Mouse (Mus musculus) myocyte (in vitro differentiated cells): Measurements from ENCODE around the gene Chrdl2. TPM values are rescaled to one million over a fixed set of nuclear protein-coding genes. Genes with fewer than 3 reads are reported as not detected.
A peak's percentile ranks its signal among the peaks of the same experiment; 100 is the strongest.

Source experiments
- H3K27me3 ChIP-seq: one replicate; pipeline ENCODE4 v1.6.1; 2011; ENCODE audit not compliant: control insufficient read depth, insufficient read depth, insufficient read length
- H3K36me3 ChIP-seq: one replicate; pipeline ENCODE4 v1.6.1; 2011; ENCODE audit not compliant: control insufficient read depth, insufficient read depth
- H3K4me2 ChIP-seq: one replicate; pipeline ENCODE4 v1.6.1; 2011; ENCODE audit warnings: low read depth, control low read depth
- H3K4me3 ChIP-seq: one replicate; pipeline ENCODE4 v1.5.1; 2011; ENCODE audit warnings: mild to moderate bottlenecking, control low read depth, moderate library complexity
- H3K79me2 ChIP-seq: one replicate; pipeline ENCODE4 v1.6.1; 2011; ENCODE audit not compliant: control insufficient read depth, insufficient read depth
- H3ac ChIP-seq: one replicate; pipeline ENCODE4 v1.6.1; 2011; ENCODE audit not compliant: control insufficient read depth, insufficient read length
- CEBPB ChIP-seq: IDR thresholded peaks from 2 replicates; pipeline ENCODE4 v1.6.1; 2011; ENCODE audit warnings: mild to moderate bottlenecking, moderate library complexity; ENCODE audit not compliant: poor library complexity, insufficient read depth, severe bottlenecking
- E2F4 ChIP-seq: IDR thresholded peaks from one replicate; pipeline ENCODE4 v1.6.1; 2011; ENCODE audit warnings: mild to moderate bottlenecking, control low read depth, moderate library complexity; ENCODE audit not compliant: insufficient read depth
- MAX ChIP-seq: IDR thresholded peaks from one replicate; pipeline ENCODE4 v1.6.1; 2011; ENCODE audit warnings: low read depth, mild to moderate bottlenecking, control low read depth
- MYOD1 ChIP-seq, 3 experiments: IDR thresholded peaks; one replicate each; pipeline ENCODE4 v1.6.1; 2011; ENCODE audit warnings: control low read depth in 2 of 3, low read depth in 2 of 3, mild to moderate bottlenecking in 2 of 3, moderate library complexity in 1 of 3; ENCODE audit not compliant: insufficient read length in 2 of 3, control insufficient read depth in 1 of 3
- MYOG ChIP-seq, 3 experiments: IDR thresholded peaks; one replicate each; pipeline ENCODE4 v1.6.1; 2011; ENCODE audit warnings: control low read depth in 2 of 3, low read depth in 2 of 3, mild to moderate bottlenecking in 2 of 3; ENCODE audit not compliant: insufficient read length in 2 of 3, control insufficient read depth in 1 of 3, insufficient read depth in 1 of 3
- POLR2A ChIP-seq: IDR thresholded peaks from one replicate; pipeline ENCODE4 v1.6.1; 2011; ENCODE audit warnings: low read depth, mild to moderate bottlenecking, control low read depth, moderate library complexity; ENCODE audit not compliant: insufficient read length
- POLR2AphosphoS2 ChIP-seq: IDR thresholded peaks from one replicate; pipeline ENCODE4 v1.6.1; 2011; ENCODE audit warnings: low read depth, control low read depth; ENCODE audit not compliant: insufficient read length
- REST ChIP-seq: IDR thresholded peaks from one replicate; pipeline ENCODE4 v1.6.1; 2011; ENCODE audit warnings: mild to moderate bottlenecking, control low read depth, moderate library complexity; ENCODE audit not compliant: insufficient read depth, insufficient read length
- SRF ChIP-seq: IDR thresholded peaks from one replicate; pipeline ENCODE4 v1.6.1; 2011; ENCODE audit warnings: low read depth; ENCODE audit not compliant: control insufficient read depth, insufficient read length
- TCF12 ChIP-seq: IDR thresholded peaks from one replicate; pipeline ENCODE4 v1.6.1; 2011; ENCODE audit warnings: mild to moderate bottlenecking, control low read depth; ENCODE audit not compliant: poor library complexity, insufficient read depth, severe bottlenecking
- TCF3 ChIP-seq: IDR thresholded peaks from one replicate; pipeline ENCODE4 v1.6.1; 2011; ENCODE audit warnings: low read depth, control low read depth; ENCODE audit not compliant: insufficient read length
- USF1 ChIP-seq: IDR thresholded peaks from one replicate; pipeline ENCODE4 v1.6.1; 2011; ENCODE audit warnings: low read depth, mild to moderate bottlenecking, control low read depth, moderate library complexity
- polyA plus RNA-seq: library from polyadenylated mRNA; unstranded; fragments of >200 nt; fragmentation: generic; extraction: Trizol; gene quantifications from one replicate; pipeline ENCODE4 v1.2.1, GENCODE M21; 2012; ENCODE audit warnings: missing spikeins

Chrdl2 gene
- polyA plus RNA-seq, 1 experiment: not detected

DNA sequence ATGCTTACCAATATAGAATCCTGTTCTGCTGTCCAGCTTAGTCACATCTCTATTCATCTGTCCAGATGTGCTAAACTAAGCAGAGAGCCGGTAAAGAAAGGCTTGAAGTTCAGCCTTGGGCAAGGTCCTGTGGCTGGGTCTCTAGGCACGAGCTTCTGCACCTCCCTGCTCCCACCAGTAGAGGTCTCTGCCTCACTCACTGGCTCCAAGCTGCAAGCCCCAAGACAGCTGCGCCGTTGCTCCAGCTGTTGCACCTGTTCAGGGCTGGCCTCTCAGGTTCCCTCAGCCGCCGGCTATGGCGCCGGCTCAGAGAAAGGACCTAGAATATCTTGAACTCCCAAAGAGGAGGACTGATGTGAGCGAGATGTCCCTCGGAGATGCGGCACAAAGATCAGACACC is 3.7 kb downstream of the Chrdl2 start:
- Histone ChIP-seq H3K79me2 (no peaks in the 10 kb centered on the region), H3K4me2 (no peak overlapping the region), H3K27me3 (peaks cover 70% of the 10 kb centered on the region), H3K4me3 (no peak overlapping the region), H3ac (no peak overlapping the region), H3K36me3 (no peaks in the 10 kb centered on the region)
- TF ChIP-seq TCF12 (no peak), TCF3 (peak; percentile 70), MYOD1 (IDR thresholded peaks at IDR 0.05; ENCODE audit: control insufficient read depth in 1 of 3, insufficient read length in 2 of 3, low read depth in 2 of 3) (peak in 2 of 3 experiments; percentile 74 to 88), MYOG (IDR thresholded peaks at IDR 0.05; ENCODE audit: control insufficient read depth in 1 of 3, insufficient read depth in 1 of 3, insufficient read length in 2 of 3, low read depth in 2 of 3) (peak; percentile 54 to 89 (median 76)), CEBPB (no peak), POLR2AphosphoS2 (no peak)

DNA sequence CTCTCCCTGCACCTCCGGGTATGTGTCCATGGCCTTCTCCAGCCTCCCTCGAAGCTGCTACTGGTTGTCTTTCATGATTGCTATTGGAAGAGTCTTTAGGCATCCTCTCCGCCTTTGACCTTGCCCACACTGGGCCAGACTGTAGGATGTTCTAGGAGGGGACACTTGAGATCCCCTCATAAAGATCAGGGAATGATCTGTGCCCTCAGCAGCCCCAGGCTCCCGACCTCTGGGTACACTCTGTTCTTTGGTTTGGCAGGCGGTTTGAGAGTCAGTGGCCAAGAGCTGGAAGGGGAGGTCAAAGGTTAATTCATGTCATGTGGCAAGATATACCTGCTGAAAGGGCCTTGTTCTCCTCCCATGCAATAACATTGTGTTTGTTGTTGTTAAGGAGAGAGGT is 4.7 kb downstream of the Chrdl2 start:
- H3K4me2 ChIP-seq: no peak overlapping the region
- no peak overlapping the region for H3ac ChIP-seq
- TF ChIP-seq MYOG (IDR thresholded peaks at IDR 0.05; ENCODE audit: control insufficient read depth in 1 of 3, insufficient read depth in 1 of 3, insufficient read length in 2 of 3, low read depth in 2 of 3): no peak
- no peaks in the 10 kb centered on the region for H3K79me2 ChIP-seq
- no peaks in the 10 kb centered on the region for H3K36me3 ChIP-seq
- H3K4me3 ChIP-seq: no peak overlapping the region
- H3K27me3 ChIP-seq: peaks cover 66% of the 10 kb centered on the region

DNA sequence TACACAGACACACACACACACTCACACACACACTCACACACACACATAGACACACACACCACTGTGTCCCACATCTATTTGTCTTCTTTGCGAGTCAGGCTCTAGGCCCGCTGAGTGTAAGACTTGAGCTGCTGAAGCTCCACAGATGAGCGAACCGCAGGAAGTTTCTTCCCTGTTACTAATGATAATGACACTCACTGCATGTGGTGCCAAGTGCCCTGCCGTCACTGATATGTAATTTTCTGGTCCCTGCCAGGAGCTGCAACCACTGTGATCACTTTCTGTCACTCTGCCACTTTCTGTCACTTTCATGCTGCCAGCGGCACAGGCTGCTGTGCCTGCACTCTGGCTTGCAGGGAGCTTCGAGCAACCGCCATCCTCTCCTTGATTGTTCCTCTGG is 6.1 kb downstream of the Chrdl2 start:
- H3K27me3 ChIP-seq: peaks cover 63% of the 10 kb centered on the region

DNA sequence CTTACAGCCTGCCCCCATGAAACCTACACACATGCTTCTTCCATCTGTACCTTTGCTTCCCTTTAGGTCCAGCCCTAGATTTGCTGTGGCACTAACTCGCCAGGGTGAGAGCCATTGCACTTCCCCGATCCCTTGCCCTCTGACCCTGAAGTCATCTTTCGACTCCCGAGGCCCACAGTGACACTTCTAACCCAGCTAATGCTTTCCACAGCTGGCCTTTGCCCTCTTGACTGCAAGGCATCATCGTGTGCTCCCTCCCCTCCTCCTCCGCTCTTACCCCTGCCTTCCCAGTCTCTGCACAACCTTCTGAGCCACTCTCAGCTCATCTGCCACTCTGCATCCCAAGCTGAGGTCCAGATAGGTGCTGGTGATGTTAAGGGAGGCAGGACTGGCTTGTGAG is 6.5 kb downstream of the Chrdl2 start:
- H3K4me2 ChIP-seq: no peak overlapping the region
- H3K79me2 ChIP-seq: no peaks in the 10 kb centered on the region
- H3K27me3 ChIP-seq: peaks cover 63% of the 10 kb centered on the region
- H3K36me3 ChIP-seq: no peaks in the 10 kb centered on the region
- no peak overlapping the region for H3K4me3 ChIP-seq
- H3ac ChIP-seq: no peak overlapping the region
- TF ChIP-seq REST (no peak), POLR2AphosphoS2 (no peak), CEBPB (no peak), TCF3 (no peak), SRF (no peak), MYOG (IDR thresholded peaks at IDR 0.05; ENCODE audit: control insufficient read depth in 1 of 3, insufficient read depth in 1 of 3, insufficient read length in 2 of 3, low read depth in 2 of 3) (no peak), USF1 (no peak), E2F4 (no peak), TCF12 (no peak), POLR2A (no peak)

More for the DNA sequence above, 6.1 kb downstream of the Chrdl2 start:
- TF ChIP-seq USF1 (no peak), MYOG (IDR thresholded peaks at IDR 0.05; ENCODE audit: control insufficient read depth in 1 of 3, insufficient read depth in 1 of 3, insufficient read length in 2 of 3, low read depth in 2 of 3) (no peak), MAX (no peak), MYOD1 (IDR thresholded peaks at IDR 0.05; ENCODE audit: control insufficient read depth in 1 of 3, insufficient read length in 2 of 3, low read depth in 2 of 3) (no peak), TCF12 (no peak), REST (no peak), TCF3 (no peak), SRF (no peak)
- H3ac ChIP-seq: no peak overlapping the region
- H3K36me3 ChIP-seq: no peaks in the 10 kb centered on the region
- no peak overlapping the region for H3K4me2 ChIP-seq
- no peaks in the 10 kb centered on the region for H3K79me2 ChIP-seq
- no peak overlapping the region for H3K4me3 ChIP-seq

DNA sequence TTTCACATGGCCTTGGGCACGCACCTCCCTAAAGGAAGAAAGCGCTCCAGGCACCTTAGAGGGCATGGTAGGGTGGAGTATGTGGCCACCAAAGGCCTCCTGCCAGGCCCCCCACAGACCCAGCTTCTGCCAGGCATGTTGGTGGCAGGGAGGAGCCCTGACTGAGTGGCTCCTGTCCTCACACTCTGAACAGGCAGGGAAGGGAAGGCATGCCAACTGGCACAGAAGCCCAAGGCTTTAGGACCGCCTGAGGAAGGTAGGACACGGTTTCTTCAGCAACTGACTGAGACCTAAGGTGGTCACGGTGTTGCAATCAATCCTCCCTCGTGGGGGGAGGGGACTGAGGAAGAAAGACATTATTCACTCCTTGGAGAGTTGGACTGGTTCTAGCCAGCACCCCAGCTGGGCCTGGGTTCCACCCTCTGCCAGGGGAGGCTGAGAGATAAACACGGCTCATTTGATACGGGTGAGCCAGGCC is 8.2 kb downstream of the Chrdl2 start:
- TF ChIP-seq TCF3: no peak
- TF ChIP-seq CEBPB: no peak
- TF ChIP-seq REST: no peak
- TF ChIP-seq TCF12: no peak
- no peak for TF ChIP-seq USF1
- no peak for TF ChIP-seq POLR2AphosphoS2
- TF ChIP-seq MYOD1 (IDR thresholded peaks at IDR 0.05; ENCODE audit: control insufficient read depth in 1 of 3, insufficient read length in 2 of 3, low read depth in 2 of 3): no peak
- no peak for TF ChIP-seq MYOG (IDR thresholded peaks at IDR 0.05; ENCODE audit: control insufficient read depth in 1 of 3, insufficient read depth in 1 of 3, insufficient read length in 2 of 3, low read depth in 2 of 3)
- TF ChIP-seq POLR2A: no peak
- no peak for TF ChIP-seq MAX
- no peak for TF ChIP-seq SRF
- no peak for TF ChIP-seq E2F4
- H3K79me2 ChIP-seq: no peaks in the 10 kb centered on the region
- H3K4me2 ChIP-seq: no peak overlapping the region
- H3K4me3 ChIP-seq: no peak overlapping the region
- no peaks in the 10 kb centered on the region for H3K36me3 ChIP-seq
- no peak overlapping the region for H3ac ChIP-seq
- peaks cover 58% of the 10 kb centered on the region for H3K27me3 ChIP-seq
